Mouse (Mus musculus) hindbrain, embryonic 16.5 days (tissue): ENCODE data around the gene Pld3. TPM values are rescaled to one million over a fixed set of nuclear protein-coding genes. Genes with fewer than 3 reads are reported as not detected.

Experiments used
- ATAC-seq: fragments of 200-750 bp; cut with Nextera tagmentation; 2 replicates; pipeline ENCODE4 v1.8.0; 2017; ENCODE audit warnings: moderate TSS enrichment, moderate library complexity
- H3K27ac ChIP-seq: fragments of 300-500 bp; sonication (generic); 2 replicates; pipeline ENCODE4 v1.5.1; 2014; ENCODE audit warnings: low read depth, mild to moderate bottlenecking, control low read depth, low read length, moderate library complexity
- H3K27me3 ChIP-seq: fragments of 300-500 bp; sonication (generic); replicated peaks from 2 replicates; pipeline ENCODE4 v1.6.1; 2014; ENCODE audit warnings: low read length; ENCODE audit not compliant: control insufficient read depth, insufficient read depth
- H3K36me3 ChIP-seq: fragments of 300-500 bp; sonication (generic); 2 replicates; pipeline ENCODE4 v1.6.1; 2014; ENCODE audit warnings: mild to moderate bottlenecking, low read length, moderate library complexity, mixed read lengths; ENCODE audit not compliant: control insufficient read depth, insufficient read depth
- H3K4me1 ChIP-seq: fragments of 300-500 bp; sonication (generic); 2 replicates; pipeline ENCODE4 v1.6.1; 2014; ENCODE audit warnings: low read depth, low read length; ENCODE audit not compliant: control insufficient read depth, insufficient read depth
- H3K4me2 ChIP-seq: fragments of 300-500 bp; sonication (generic); 2 replicates; pipeline ENCODE4 v1.6.1; 2014; ENCODE audit warnings: mild to moderate bottlenecking, low read length, control low read depth, moderate library complexity
- H3K4me3 ChIP-seq: fragments of 300-500 bp; sonication (generic); 2 replicates; pipeline ENCODE4 v1.5.1; 2014; ENCODE audit warnings: mild to moderate bottlenecking, low read length, control low read depth, moderate library complexity
- H3K9ac ChIP-seq: fragments of 300-500 bp; sonication (generic); 2 replicates; pipeline ENCODE4 v1.6.1; 2014; ENCODE audit warnings: low read depth, mild to moderate bottlenecking, control low read depth, low read length, moderate library complexity
- H3K9me3 ChIP-seq: fragments of 300-500 bp; sonication (generic); 2 replicates; pipeline ENCODE4 v1.6.1; 2014; ENCODE audit warnings: mild to moderate bottlenecking, low read length, moderate library complexity; ENCODE audit not compliant: control insufficient read depth
- WGBS: fragments of 180-500 bp; shearing (Covaris S2); extraction: QIAGEN DNeasy Blood & Tissue Kit; methylation state at CpG from one replicate; pipeline ENCODE4 v1.1.7; 2014; 5-methylcytosine and 5-hydroxymethylcytosine counted together
- polyA plus RNA-seq: library from polyadenylated mRNA; unstranded; fragments of >200 nt; fragmentation: Nextera tagmentation; extraction: Ambion mirVana; gene quantifications from 2 replicates; pipeline ENCODE4 v1.2.1, GENCODE M21; 2015

The Pld3 gene
- polyA plus RNA-seq, 1 experiment from 2014 or later: 263 TPM

GRCm38 (mm10) chr7:27493450-27493849 is 59.6 kb downstream of the Pld3 start:
- H3K27me3 ChIP-seq: no peaks in the 10 kb centered on the region; the same call in 1 of the 2 replicates
- no peak overlapping the region for H3K9ac ChIP-seq
- no peak overlapping the region for H3K4me3 ChIP-seq
- H3K4me2 ChIP-seq: no peak overlapping the region
- no peaks in the 10 kb centered on the region for H3K36me3 ChIP-seq
- no peaks in the 10 kb centered on the region for H3K9me3 ChIP-seq
- H3K27ac ChIP-seq: no peak overlapping the region
- WGBS: 88% methylated on average over 5 of the region's 5 CpGs
- H3K4me1 ChIP-seq: no peaks in the 10 kb centered on the region
- ATAC-seq: no peak

GRCm38 (mm10) chr7:27493022-27493421 is 60.0 kb downstream of the Pld3 start:
- no peak for ATAC-seq
- Histone ChIP-seq H3K9me3 (no peaks in the 10 kb centered on the region), H3K27me3 (no peaks in the 10 kb centered on the region; the same call in 1 of the 2 replicates)

GRCm38 (mm10) chr7:27491856-27492255 is 61.2 kb downstream of the Pld3 start:
- H3K9ac ChIP-seq: no peak overlapping the region
- no peak overlapping the region for H3K4me3 ChIP-seq
- H3K9me3 ChIP-seq: no peaks in the 10 kb centered on the region

More at GRCm38 (mm10) chr7:27493022-27493421, 60.0 kb downstream of the Pld3 start:
- H3K4me3 ChIP-seq: no peak overlapping the region
- 73% methylated on average over 3 of the region's 3 CpGs for WGBS
- H3K4me1 ChIP-seq: peaks cover under 1% of the 10 kb centered on the region
- H3K27ac ChIP-seq: no peak overlapping the region
- no peak overlapping the region for H3K4me2 ChIP-seq
- no peaks in the 10 kb centered on the region for H3K36me3 ChIP-seq
- no peak overlapping the region for H3K9ac ChIP-seq

GRCm38 (mm10) chr7:27490543-27491329 is 62.3 kb downstream of the Pld3 start:
- Histone ChIP-seq H3K36me3 (no peaks in the 10 kb centered on the region), H3K4me3 (peak overlapping the region; percentile 31), H3K9ac (peak overlapping the region; percentile 52), H3K9me3 (no peaks in the 10 kb centered on the region), H3K4me1 (peaks cover 6% of the 10 kb centered on the region), H3K27ac (no peak overlapping the region; the same call in 1 of the 2 replicates), H3K4me2 (peak overlapping the region; percentile 46), H3K27me3 (no peaks in the 10 kb centered on the region; the same call in 1 of the 2 replicates)
- peak; percentile 16; the same call in 1 of the 2 replicates for ATAC-seq
- 4% methylated on average over 30 of the region's 33 CpGs for WGBS

More at GRCm38 (mm10) chr7:27491856-27492255, 61.2 kb downstream of the Pld3 start:
- Histone ChIP-seq H3K4me2 (no peak overlapping the region), H3K36me3 (no peaks in the 10 kb centered on the region), H3K4me1 (peaks cover 3% of the 10 kb centered on the region), H3K27ac (no peak overlapping the region), H3K27me3 (no peaks in the 10 kb centered on the region; the same call in 1 of the 2 replicates)
- 77% methylated on average over 7 of the region's 7 CpGs for WGBS
- no peak for ATAC-seq

- Histone ChIP-seq H3K27ac (no peak overlapping the region; the same call in 1 of the 2 replicates), H3K36me3 (no peaks in the 10 kb centered on the region), H3K27me3 (no peaks in the 10 kb centered on the region; the same call in 1 of the 2 replicates), H3K4me2 (peak overlapping the region; percentile 46), H3K9ac (no peak overlapping the region), H3K4me3 (peak overlapping the region; percentile 31), H3K4me1 (peaks cover 6% of the 10 kb centered on the region), H3K9me3 (no peaks in the 10 kb centered on the region)
- no peak for ATAC-seq
- WGBS: 39% methylated on average over 4 of the region's 4 CpGs
Observed at GRCm38 (mm10) chr7:27490227-27490542, 62.8 kb downstream of the Pld3 start.

- Histone ChIP-seq H3K9ac (no peak overlapping the region), H3K4me1 (peaks cover 6% of the 10 kb centered on the region), H3K27ac (no peak overlapping the region), H3K9me3 (no peaks in the 10 kb centered on the region), H3K4me2 (no peak overlapping the region), H3K27me3 (no peaks in the 10 kb centered on the region; the same call in 1 of the 2 replicates), H3K36me3 (no peaks in the 10 kb centered on the region), H3K4me3 (no peak overlapping the region)
- no peak for ATAC-seq
- 93% methylated on average over 24 of the region's 25 CpGs for WGBS
Observed at GRCm38 (mm10) chr7:27489270-27489869, 63.6 kb downstream of the Pld3 start.

- Histone ChIP-seq H3K4me1 (peaks cover 6% of the 10 kb centered on the region), H3K9ac (peak overlapping the region; percentile 86), H3K4me2 (peak overlapping the region; percentile 69), H3K27ac (peak overlapping the region; percentile 90), H3K27me3 (no peaks in the 10 kb centered on the region; the same call in 1 of the 2 replicates), H3K9me3 (no peaks in the 10 kb centered on the region), H3K4me3 (peak overlapping the region; percentile 78), H3K36me3 (no peaks in the 10 kb centered on the region)
- no peak for ATAC-seq
- 3% methylated on average over 13 of the region's 13 CpGs for WGBS
Observed at GRCm38 (mm10) chr7:27487740-27488268, 65.2 kb downstream of the Pld3 start.

- under 1% methylated on average over 52 of the region's 80 CpGs for WGBS
- Histone ChIP-seq H3K9ac (peak within 1 kb of the TSS; percentile 86), H3K36me3 (no peaks in the 10 kb centered on the region), H3K4me1 (peaks cover 6% of the 10 kb centered on the region), H3K4me2 (peak within 1 kb of the TSS; percentile 69), H3K27ac (peak within 1 kb of the TSS; percentile 90), H3K4me3 (peak within 1 kb of the TSS; percentile 78), H3K9me3 (no peaks in the 10 kb centered on the region), H3K27me3 (no peaks in the 10 kb centered on the region; the same call in 1 of the 2 replicates)
- peak; percentile 98 for ATAC-seq
Observed at GRCm38 (mm10) chr7:27486770-27487697, 66.0 kb downstream of the Pld3 start, which contains the start of gene Sertad1. TSS of gene Sertad1 (plus strand) at chr7:27486910.
